Mouse (Mus musculus) spleen, adult 18-20 months (tissue): ENCODE measurements around the gene Gm20388.
"Not testable (repeated sequence)": the region's sequence is repeated elsewhere in the genome, so short reads cannot be mapped to it uniquely, and the experiment has no call there.

Experiments
- DNase-seq, 2 experiments: peaks; one replicate each; pipeline ENCODE4 v3.0.0; 2022; ENCODE audit warnings: mixed read lengths in 2 of 2

Gene Gm20388

DNA sequence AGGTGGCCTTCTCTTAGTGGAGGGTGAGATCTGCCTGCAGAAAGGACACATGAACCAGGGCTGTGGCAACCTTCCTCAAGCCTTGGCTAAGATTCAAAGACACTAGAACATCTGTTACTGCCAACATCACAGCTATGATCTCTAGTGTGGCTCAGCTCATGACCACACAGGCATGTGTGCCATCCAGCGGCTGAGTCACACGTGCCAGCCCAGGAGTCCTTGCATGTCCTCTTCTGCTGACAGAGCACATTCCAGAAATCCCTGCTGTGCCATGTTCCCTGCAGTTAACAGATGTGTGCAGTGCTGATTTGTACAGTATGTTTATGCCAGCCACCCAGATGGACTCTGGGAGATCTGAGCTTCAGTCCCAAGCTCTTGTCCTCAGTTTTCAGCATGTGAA is 4088.9 kb downstream of the Gm20388 start:
- no peak for DNase-seq

DNA sequence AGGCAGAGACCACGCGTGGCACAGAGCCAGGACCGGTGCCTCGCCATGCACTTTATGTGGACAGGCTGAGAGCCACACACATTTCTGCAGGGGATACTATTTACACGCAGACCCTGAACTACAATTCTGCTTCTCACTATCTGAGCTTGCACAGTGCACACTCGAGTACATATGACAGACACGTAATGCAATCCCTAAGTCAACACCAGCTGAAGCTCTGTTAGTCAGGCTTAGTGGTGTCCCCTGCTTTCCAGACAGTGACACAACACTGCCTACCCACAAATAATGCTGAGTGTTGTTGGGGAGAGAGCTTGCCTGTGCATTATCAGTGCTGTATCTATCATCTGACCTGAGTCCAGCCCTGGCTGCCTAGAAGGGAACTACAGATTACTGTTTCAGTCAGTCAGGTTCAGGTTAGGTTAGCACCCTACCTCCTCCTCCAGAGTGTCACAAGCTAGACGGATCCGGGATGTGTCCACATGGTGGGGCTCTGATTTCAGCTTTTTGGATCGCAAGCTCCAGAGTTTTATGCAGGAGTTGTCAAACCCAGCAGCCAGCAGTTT is 4092.0 kb downstream of the Gm20388 start:
- DNase-seq = no peak

- no peak for DNase-seq
Observed at GRCm38 (mm10) chr8:124007829-124008228, 4097.2 kb downstream of the Gm20388 start.

DNA sequence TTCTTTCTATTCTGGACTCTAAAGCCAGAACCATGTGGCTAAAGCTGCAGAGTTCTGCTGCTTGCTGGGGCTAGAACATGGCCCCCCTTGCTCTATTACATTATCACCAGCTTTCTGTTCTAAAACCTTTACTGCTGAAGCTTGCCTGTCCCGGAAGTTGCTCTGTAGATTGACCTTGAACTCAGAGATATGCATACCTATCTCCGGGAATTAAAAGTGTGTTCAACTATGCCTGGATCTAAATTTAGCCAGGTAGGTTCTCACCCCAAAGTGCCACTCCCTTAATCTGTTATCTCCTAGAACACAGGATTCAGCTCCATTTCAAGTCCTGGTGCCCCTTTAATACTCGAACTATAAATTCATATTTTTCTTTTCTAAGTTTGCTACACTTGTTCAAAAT is 4100.9 kb downstream of the Gm20388 start:
- DNase-seq = no peak

DNA sequence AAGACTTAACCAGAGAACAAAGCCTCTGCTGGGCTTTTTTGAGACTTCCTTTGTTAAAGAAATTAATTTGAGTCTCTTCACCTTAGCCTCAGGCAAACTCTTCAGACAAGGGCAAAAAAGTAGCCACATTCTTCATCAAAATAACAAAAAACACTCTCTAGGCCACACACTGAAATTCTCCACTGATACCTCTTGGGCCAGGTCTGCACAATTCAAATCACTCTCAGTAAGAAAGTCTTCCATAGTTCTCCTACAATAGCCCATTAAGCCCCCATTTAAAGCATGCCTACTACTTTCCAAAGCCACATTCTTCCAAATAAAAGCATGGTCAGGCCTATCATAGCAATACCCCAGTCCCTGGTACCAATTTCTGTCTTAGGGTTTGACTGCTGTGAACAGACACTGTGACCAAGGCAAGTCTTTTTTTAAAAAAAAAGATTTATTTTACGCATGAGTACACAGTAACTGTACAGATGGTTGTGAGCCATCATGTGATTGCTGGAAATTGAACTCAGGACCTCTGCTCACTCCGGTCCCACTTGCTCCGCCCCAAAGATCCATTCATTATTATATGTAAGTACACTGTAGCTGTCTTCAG is 4101.4 kb downstream of the Gm20388 start:
- no peak for DNase-seq

GRCm38 (mm10) chr8:124014299-124014698 is 4103.7 kb downstream of the Gm20388 start:
- DNase-seq = not testable (repeated sequence)

DNA sequence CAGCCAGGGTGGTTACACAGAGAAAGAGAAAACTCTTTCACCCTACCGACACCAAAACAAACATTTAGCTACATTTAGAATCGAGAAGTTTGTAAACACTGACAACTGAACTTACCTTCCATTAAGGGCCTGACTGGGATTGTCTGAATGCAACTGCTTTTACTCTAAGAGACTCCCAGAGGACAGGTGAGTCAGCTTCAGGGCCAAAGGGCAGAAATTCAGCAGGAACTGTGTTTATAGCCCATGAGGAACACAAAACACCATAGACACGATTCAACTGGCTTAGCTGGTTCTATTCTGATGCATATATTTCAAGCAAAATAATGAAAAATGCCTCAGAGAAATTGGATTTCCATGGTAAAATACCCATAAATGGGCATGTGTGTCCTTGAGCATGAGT is 4104.1 kb downstream of the Gm20388 start:
- DNase-seq = no peak

DNA sequence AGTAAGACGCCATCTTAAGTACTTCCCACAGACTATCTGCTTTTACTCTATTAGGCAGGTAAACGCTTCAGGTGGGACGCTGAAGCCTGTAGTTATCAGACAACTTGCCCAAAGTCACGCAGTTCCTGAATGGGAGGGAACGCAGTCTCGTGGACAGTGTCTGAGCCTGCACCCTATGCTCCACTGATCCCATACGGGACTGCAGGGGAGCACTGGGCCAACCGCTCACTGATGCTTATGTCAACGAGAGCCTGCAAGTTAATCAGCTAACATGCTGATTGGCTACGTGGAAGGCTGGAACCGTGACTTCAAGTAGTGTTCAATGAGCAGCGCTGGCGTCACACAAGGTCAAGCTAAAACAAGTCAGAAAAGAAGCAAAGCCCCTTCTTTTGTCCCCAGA is 4109.1 kb downstream of the Gm20388 start:
- DNase-seq = peak in 1 of 2 experiments; percentile 8

- DNase-seq = peak; percentile 49 to 62
Observed at GRCm38 (mm10) chr8:124020439-124021236, 4110.0 kb downstream of the Gm20388 start.

DNA sequence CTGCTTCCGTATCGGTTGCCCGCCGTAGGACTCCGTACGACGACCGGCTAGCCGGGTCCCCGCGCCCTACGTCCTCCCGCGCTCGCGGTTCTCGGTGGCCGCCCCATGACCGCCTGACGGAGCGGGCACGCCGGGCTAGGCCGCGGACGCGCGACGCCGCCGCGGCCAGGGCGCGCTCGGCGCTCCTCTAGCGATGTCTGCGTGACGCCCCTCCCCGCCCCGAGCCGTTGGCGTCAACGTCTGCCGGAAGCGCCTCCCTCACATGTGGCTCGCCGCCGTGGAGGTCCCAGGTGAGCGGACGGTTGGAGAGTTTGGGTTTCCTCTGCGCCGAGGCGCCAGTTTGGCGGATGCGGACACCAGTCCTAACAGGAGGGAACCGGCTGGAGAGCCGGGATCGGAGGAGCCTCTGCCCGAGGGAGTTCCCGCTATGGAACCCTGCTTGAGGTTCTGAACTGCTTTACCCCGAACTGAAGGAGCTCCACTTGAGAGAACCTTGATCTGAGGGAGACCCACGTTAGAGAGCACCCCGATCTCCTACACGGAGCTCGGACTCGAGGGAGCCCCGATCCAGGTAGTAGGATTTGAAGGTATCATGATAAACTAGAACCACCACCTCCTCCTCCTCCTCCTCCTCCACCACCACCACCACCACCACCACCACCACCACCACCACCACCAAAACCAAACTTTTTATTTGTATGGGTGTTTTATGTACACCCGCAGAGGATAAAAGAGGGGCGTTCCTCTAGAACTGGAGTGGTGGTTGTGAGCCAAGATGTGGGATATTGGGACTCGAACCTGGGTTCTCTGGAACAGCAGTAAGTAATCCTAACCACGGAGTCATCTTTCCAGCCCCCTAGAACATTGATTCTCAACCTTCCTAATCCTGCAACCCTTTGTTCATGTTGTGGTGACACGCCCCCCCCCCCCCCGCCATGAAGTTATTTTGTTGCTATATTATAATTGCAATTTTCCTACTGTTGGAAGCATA is 4110.9 kb downstream of the Gm20388 start, which contains the start of the genes Taf5l and Urb2:
Gene Taf5l, minus strand, starts transcription at position 161 of the 991 bp plus-strand sequence.
Gene Urb2, plus strand, starts transcription at position 272 of the 991 bp plus-strand sequence.
- peak; percentile 89 to 95 for DNase-seq

GRCm38 (mm10) chr8:124026265-124026664 is 4115.6 kb downstream of the Gm20388 start:
- not testable (repeated sequence) for DNase-seq

DNA sequence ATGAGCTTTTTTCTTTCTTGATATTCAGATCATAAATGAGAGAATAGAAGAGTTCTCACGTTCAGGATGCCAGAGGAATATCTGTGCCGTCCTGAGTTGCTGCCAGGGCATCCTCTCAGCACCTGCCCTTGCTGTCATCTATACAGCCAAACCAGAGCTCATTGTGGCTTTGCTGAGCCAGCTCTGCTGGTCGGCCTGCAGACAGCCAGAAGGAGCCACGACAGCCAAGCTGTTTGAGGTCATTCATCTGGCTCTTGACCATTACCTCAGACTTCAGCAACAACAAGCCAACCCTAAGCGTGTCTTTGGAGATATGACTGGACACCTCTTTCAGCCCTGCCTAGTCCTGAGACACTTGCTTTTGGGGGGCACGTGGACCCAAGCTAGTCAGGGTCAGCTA is 4117.2 kb downstream of the Gm20388 start:
- no peak for DNase-seq

- no peak for DNase-seq
Observed at GRCm38 (mm10) chr8:124033400-124033799, 4122.8 kb downstream of the Gm20388 start.

- no peak for DNase-seq
Observed at GRCm38 (mm10) chr8:124038121-124038520, 4127.5 kb downstream of the Gm20388 start.

DNA sequence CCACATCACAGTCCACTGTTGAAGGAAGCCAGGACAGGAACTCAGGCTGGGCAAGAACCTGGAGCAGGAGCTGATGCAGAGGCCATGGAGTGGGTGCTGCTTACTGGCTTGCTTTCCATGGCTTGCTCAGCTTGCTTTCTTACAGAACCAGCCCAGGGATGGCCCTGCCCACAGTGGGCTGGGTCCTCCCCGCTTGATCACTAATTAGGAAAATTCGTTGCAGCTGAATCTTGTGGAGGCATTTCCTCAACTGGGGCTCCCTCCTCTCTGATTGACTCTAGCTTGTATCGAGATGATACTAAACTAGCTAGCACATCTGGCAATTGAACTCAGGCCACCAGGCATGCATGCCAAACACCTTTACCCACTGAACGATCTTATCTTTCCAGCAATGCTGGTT is 4128.7 kb downstream of the Gm20388 start:
- no peak for DNase-seq

GRCm38 (mm10) chr8:124042201-124042600 is 4131.6 kb downstream of the Gm20388 start:
- DNase-seq = no peak

DNA sequence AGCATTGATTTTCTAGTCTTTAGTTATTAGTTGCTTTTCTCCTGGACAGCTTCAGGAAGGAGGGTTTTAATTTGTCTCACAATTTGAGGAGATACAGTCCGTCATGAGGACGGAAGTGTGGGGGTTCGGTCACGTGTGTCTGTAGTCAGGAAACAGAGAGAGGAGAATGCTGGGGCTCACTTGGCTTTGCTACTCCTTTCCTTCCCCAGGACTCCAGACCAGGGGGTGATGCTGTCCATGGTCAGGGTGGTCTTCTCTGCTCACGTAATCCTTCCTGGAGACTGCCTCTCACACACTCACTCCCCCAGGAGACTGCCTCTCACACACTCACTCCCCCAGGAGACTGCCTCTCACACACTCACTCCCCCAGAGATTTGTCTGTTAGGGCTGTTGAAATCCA is 4133.8 kb downstream of the Gm20388 start:
- no peak for DNase-seq

GRCm38 (mm10) chr8:124044931-124045330 is 4134.3 kb downstream of the Gm20388 start:
- DNase-seq = no peak

DNA sequence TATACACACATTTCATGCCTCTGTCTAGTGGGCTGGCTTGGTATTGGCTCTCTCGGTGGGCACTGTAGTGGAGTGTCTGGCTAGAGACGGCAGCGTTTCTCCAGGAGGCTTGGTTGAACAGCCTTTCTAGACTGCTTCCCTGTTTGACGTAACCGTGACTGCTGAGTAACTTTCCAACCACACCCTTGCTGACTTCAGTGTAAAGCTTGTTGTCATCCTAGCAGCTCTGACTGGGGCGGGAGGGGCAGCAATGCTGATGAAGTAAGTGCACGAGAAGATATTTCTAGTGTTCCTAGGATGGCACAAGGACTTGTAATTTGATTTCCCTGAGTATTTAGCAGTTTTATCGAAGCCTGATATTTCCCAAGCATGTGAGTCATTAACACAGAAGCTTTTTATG is 4135.2 kb downstream of the Gm20388 start:
- DNase-seq = no peak

DNA sequence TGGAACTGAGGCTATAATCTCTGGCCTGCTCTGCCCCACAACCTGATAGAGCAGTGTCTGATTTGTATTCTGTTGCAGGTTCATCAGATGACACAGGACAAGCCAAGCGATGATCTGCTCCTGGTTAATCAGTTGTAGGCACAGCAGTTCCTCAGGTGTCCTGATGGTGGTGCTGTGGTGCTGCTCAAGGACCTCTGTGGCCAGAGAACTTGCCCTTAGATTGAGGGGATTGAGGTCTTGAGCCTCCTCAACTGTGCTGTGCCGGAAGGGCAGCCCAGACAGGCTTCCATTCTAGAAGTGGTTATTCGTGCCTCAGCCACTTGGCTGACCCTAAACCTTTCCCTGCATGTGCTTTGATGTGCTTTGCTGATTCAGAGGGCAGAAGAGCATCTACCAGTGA is 4141.5 kb downstream of the Gm20388 start:
- DNase-seq = peak; percentile 43 to 69

DNA sequence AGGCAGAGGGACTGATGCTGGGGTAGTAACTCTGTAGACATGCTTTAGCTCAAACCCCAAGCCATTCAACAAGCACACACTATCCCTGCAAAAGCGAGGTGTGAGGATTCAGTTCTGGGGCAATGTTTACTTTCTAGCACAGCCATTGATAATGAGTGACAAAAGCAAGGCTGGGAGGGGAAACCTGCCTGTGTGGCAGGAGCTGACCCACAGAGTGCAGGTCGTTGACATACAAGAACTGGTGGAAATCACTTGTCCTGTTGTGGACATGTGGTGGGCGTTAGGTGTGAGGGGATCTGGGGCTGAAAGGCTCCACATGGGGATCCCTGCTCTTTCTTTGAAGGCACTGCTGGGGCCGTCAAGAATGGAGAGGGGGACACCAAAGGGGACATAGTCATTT is 4141.9 kb downstream of the Gm20388 start:
- no peak for DNase-seq

DNA sequence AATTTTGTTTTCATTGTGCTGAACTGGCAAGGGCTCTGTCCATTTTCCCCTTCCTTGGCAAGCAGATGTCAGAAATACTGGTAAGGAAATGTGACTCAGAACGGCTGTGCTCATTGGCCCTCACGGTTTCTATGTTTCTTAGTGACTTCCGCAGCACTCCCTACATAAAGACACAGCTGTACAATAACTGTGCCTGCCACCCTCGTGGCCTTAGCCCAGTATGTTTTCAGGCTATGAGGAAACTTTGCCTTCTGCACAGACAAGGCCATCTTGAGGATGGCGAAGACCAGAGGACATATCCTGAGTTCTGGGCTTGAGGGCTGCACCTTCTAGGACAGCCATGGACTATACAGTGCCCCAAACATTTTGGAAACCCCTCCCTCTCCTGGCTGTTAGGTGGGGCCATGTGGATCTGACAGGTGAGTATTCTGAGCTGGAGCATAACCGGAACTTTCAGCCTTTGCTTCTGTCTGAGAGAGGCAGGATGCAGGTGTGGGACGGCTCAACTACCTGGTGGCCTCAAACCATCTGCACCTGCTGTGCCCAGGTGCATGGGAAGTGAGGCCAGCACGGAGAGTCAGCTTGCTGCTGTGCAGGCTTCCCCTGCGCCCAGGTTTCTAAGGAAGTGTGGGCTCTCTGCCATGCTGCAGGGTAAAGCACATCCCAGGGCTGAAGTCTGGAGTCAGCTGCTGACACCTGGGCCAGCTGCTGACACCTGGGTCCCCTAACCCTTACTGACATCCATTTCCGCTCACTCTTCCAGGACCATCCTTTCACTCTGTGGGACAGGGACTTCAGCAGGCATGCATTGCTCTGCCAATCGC is 4146.4 kb downstream of the Gm20388 start:
- no peak for DNase-seq
